Mouse (Mus musculus): ENCODE data around the gene Gm8356. TPM values are rescaled to one million over a fixed set of nuclear protein-coding genes. Genes with fewer than 3 reads are reported as not detected.
"Not testable (repeated sequence)": the region's sequence is repeated elsewhere in the genome, so short reads cannot be mapped to it uniquely, and the experiment has no call there.

Gene Gm8356
- not detected for total RNA-seq (2021)
- long read RNA-seq, experiment 1, result 0 reads
- long read RNA-seq, experiment 2, result 0 reads

GRCm38 (mm10) chr14:6537190-6537589, at the start of gene Gm8356:
Gene Gm8356 (minus strand): TSS chr14:6537290.
- intact Hi-C loops (cut with DNase I); DNase-seq: not testable (repeated sequence)

GRCm38 (mm10) chr14:6486331-6486730, 50.8 kb downstream of the Gm8356 start:
- DNase-seq; intact Hi-C loops (cut with DNase I): not testable (repeated sequence)

- DNase-seq, result peak in 1 of 2 experiments; percentile 30
- intact Hi-C loops (cut with DNase I), result not testable (repeated sequence)
These were observed 51.5 kb downstream of the Gm8356 start for GRCm38 (mm10) chr14:6485541-6485940.

- intact Hi-C loops (cut with DNase I); DNase-seq: not testable (repeated sequence)
These were observed 55.0 kb downstream of the Gm8356 start for GRCm38 (mm10) chr14:6482126-6482525.

Other genes with a start within 250 kb of the Gm8356 start
- not detected for gene Gm21103, start 232.4 kb downstream of the Gm8356 start, total RNA-seq (2021)
- gene Gm3618, start 193.6 kb downstream of the Gm8356 start, total RNA-seq (2021), result not detected
- gene Gm16440, start 147.0 kb downstream of the Gm8356 start, total RNA-seq (2021), result not detected
- not detected for gene Gm3591, start 124.8 kb downstream of the Gm8356 start, total RNA-seq (2021)
- gene Gm3594, start 92.7 kb downstream of the Gm8356 start, total RNA-seq (2021), result not detected
- gene Gm3629, start 53.3 kb upstream of the Gm8356 start, total RNA-seq (2021), result under 1 TPM in 1 of 2 experiments, not detected in 1; 0.31 TPM
- not detected for gene Gm3460, start 85.1 kb upstream of the Gm8356 start, total RNA-seq (2021)
- gene Gm10251, start 146.9 kb upstream of the Gm8356 start, total RNA-seq (2021), result not detected
- not detected for gene Gm8050, start 183.0 kb upstream of the Gm8356 start, total RNA-seq (2021)
- gene Gm3636, start 205.0 kb upstream of the Gm8356 start, total RNA-seq (2021), result under 1 TPM; 0.51 to 0.62 TPM
- not detected for gene Gm8362, start 237.1 kb upstream of the Gm8356 start, total RNA-seq (2021)